Mouse (Mus musculus): ENCODE results near the gene Bmp2k. TPM values are rescaled to one million over a fixed set of nuclear protein-coding genes. Genes with fewer than 3 reads are reported as not detected.

Bmp2k gene
- total RNA-seq, 1 experiment from 2014 or later = 29.1 TPM

DNA sequence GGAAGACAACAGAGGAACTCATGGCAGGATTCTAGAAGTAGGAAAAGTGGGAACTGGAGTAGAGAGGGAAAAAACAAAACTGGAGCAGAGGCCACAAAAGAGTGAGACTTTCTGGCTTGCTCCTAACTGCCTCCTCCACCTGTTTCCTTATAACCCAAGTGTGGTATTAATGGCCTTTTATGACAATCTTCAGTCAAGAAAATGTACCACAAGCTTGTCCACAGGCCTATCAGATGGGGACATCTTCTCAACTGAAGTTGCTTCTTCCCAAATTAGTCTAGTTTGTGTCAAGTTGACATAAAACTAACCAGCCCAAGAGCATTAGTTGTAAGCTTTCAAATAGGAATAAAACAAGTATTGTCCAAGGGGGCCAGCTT lies 27.0 kb upstream of the Bmp2k start:
- peak; percentile 74 for ATAC-seq (replicated peaks; ENCODE audit: low read depth, poor library complexity, severe bottlenecking)

GRCm38 (mm10) chr5:96972474-96973130 lies 24.9 kb upstream of the Bmp2k start:
- ATAC-seq (replicated peaks; ENCODE audit: low read depth, poor library complexity, severe bottlenecking) = no peak

DNA sequence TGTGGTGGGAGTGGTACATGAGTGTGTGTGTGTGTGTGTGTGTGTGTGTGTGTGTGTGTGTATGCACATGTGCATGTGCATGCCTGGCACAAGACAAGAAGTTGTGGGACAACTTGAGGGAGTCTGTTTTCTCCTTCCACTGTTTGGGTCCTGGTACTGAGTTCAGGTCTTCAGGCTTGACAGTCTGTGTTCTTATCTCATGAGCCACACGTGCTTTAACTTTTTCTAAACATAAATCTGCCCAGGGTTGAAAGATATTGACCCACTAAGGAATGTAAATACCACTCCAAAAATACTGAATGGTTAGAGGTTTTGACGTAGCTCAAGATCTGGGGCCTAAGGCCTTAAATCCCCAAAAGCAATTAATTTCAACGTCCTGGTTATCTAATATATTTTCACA lies 23.8 kb upstream of the Bmp2k start:
- no peak for ATAC-seq (replicated peaks; ENCODE audit: low read depth, poor library complexity, severe bottlenecking)

DNA sequence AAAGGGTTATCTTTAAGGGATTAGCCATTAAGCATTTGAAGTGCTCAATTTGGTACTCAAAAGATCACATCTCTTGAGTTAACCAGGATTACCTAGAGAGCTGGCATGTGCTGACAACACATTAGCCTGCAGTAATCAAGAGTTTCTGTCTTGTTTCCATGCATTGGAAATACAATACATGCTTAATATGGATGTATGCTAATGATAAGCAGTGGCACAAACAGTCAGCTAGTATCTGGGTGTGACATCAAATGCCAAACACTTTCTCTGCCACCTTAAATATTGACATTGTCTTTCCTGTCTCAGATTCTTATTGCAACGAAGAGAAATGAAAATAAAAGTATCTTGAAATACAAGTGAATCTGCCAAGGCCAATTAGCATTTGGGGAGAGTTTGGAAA lies 22.8 kb upstream of the Bmp2k start:
- no peak for ATAC-seq (replicated peaks; ENCODE audit: low read depth, poor library complexity, severe bottlenecking)

DNA sequence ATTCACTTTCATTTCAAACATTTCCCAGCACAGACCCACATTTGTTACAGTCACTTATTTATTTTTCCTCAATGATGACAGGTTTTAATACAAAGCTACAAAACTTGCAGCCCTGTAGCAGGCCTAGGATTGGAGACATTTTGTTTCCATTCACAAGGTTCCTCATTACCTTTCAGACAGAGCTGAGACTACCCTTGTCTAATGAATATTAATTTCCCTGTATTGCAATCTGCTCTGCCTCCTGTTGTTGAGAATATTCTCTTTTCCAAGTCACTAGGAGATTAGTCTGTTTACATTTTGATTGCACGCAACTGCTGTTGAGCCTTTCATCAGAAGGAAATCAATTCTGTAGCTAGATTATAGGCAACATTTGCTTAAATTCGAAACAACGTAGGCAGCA lies 22.4 kb upstream of the Bmp2k start:
- ATAC-seq (replicated peaks; ENCODE audit: low read depth, poor library complexity, severe bottlenecking) = no peak

DNA sequence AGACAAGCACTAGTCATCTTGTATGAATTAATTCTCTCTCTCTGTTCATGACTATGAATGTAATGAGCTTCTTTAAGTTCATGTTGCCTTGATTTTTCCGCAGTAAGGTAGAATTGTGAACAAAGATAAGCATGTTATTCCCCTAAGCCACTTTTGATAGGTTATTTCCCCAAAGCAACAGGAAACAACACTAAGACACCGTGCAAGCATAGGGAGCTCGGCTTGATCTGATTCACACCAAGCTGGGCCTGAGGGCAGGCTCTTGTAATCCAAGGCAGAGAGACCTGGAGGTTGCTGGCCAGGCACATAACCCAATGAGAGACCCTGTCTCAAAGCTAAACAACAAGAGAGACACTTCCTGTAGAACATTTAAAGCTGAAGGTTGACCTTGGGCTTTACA lies 21.3 kb upstream of the Bmp2k start:
- no peak for ATAC-seq (replicated peaks; ENCODE audit: low read depth, poor library complexity, severe bottlenecking)

- no peak; the same call in none of the 2 replicates for ATAC-seq (replicated peaks; ENCODE audit: low read depth, poor library complexity, severe bottlenecking)
Observed at GRCm38 (mm10) chr5:96979296-96980007, 18.0 kb upstream of the Bmp2k start.

- peak; percentile 93 for ATAC-seq (replicated peaks; ENCODE audit: low read depth, poor library complexity, severe bottlenecking)
Observed at GRCm38 (mm10) chr5:96980008-96980634, 17.4 kb upstream of the Bmp2k start.

DNA sequence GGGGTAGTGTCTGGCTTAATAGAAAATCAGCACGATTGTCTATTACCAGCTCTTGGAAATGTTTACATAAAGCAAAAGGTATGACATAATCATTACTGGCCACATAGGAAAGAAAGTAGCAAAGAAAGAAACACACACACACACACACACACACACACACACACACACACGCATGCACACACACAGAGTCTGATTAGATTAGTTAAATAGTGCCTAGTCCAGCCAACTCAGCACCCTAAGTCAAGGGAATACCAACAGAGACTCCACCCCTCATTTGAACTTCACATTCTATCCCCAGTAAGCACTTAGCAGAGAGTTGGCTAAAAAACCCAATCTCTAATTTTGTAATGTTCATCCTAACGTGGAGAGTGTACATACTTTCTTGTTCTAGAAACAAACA lies 15.5 kb upstream of the Bmp2k start:
- ATAC-seq (replicated peaks; ENCODE audit: low read depth, poor library complexity, severe bottlenecking) = no peak

DNA sequence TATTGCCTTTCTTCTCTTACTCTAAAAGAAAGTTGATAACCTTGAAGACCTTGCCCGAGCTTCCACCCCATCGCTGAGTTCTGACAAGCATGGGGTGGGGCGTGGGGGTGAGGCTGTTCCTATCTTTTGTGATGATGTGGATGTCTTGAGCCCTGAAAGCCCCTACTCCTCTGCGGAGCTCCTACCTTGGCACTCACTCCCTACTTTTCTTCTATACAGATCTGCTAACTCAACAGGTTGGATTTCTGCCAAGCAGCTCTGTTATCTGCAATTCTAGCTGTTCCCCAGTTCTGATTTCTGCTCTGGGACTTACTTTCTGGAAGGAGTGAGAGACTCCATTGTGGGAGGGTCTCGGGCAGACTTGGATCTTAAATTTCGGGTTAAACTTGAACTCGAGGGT lies 14.3 kb upstream of the Bmp2k start:
- no peak for ATAC-seq (replicated peaks; ENCODE audit: low read depth, poor library complexity, severe bottlenecking)

- no peak for ATAC-seq (replicated peaks; ENCODE audit: low read depth, poor library complexity, severe bottlenecking)
Observed at GRCm38 (mm10) chr5:96986850-96987249, 10.6 kb upstream of the Bmp2k start.

DNA sequence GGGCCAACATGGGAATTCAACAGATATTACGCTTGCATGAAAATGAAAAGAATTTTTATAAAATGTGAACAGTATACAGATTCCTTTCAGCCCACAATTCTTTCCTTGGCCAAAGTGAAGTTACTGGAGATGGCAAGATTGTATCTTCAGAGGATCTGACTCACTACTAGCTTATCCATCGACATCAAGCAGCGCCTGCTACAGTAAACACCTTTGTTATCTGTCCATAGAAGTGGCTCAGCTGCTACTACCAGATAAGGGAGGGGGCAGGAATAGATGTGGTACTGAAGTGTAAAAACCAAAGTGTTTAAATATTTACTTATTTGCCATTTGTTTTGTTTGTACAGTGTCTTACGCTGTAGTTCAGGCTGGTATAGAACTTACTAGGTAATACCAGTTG lies 8.6 kb upstream of the Bmp2k start:
- no peak for ATAC-seq (replicated peaks; ENCODE audit: low read depth, poor library complexity, severe bottlenecking)

DNA sequence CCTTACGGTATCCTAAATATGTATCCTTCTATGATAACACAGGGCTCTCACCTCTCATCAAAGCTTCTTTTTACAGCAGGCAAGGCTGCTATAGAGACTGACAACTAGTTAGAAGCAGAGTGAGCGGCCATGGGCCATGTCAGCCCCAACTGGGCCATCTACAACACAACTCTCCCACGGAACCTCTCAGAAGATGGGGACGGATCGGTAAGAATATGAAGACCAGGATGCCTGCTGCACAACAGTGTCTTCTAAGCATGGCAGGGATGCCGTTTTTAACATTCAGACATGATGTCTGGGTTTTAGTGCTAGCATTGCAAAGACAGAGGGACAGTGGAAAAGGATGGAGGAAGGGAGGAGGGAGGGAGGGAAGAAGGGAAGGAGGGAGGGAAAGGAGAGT lies 6.3 kb upstream of the Bmp2k start:
- ATAC-seq (replicated peaks; ENCODE audit: low read depth, poor library complexity, severe bottlenecking) = no peak

DNA sequence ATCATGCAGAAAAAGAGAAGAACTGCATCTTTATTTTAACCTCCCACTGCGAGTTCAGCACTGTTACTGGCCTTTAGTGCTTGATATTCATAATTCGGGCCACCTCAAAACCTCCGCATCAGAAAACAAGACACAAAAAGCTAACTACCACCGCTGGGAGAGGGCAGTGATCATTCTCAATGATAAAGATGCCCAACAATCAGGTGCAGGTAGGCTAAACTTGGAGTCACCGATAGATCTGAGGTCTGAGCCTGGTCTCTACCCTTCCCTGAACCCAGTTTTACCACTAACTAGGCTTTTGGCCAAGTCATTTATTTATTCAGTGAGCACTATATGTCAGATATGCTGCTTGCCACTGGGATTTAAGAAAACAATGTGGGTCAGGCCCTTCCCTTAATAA lies 4.8 kb upstream of the Bmp2k start:
- no peak for ATAC-seq (replicated peaks; ENCODE audit: low read depth, poor library complexity, severe bottlenecking)

GRCm38 (mm10) chr5:96993057-96993456 lies 4.4 kb upstream of the Bmp2k start:
- peak; percentile 9 for ATAC-seq (replicated peaks; ENCODE audit: low read depth, poor library complexity, severe bottlenecking)

- ATAC-seq (replicated peaks; ENCODE audit: low read depth, poor library complexity, severe bottlenecking) = no peak
Observed at GRCm38 (mm10) chr5:96995791-96996190, 1.7 kb upstream of the Bmp2k start.

GRCm38 (mm10) chr5:96996401-96997309 lies 834 bp upstream of the Bmp2k start:
- peak; percentile 8 for ATAC-seq (replicated peaks; ENCODE audit: low read depth, poor library complexity, severe bottlenecking)

GRCm38 (mm10) chr5:96997802-96998565 lies 495 bp downstream of the Bmp2k start:
- ATAC-seq (replicated peaks; ENCODE audit: low read depth, poor library complexity, severe bottlenecking) = peak; percentile 5; the same call in 1 of the 2 replicates

DNA sequence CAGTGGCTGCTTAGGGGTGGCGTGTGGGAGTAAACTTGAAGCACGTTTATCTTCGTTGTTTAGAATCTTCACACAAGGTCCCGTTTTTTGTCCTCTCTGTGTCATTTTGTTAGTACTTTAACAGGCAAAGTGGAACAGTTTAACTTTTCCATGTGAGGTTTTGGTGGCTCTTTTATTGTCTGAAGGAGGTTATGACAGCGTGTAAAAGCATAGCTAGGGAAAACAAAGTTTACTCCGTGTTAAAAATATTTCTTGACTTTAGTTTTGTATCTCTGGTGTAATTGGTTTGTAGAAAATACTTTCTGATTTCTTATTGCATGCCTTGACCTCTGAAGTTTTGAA lies 1.0 kb downstream of the Bmp2k start:
- no peak for ATAC-seq (replicated peaks; ENCODE audit: low read depth, poor library complexity, severe bottlenecking)

GRCm38 (mm10) chr5:96999601-97000000 lies 2.1 kb downstream of the Bmp2k start:
- ATAC-seq (replicated peaks; ENCODE audit: low read depth, poor library complexity, severe bottlenecking) = no peak
